Mouse (Mus musculus): ENCODE results near the gene 4931414P19Rik. TPM values are rescaled to one million over a fixed set of nuclear protein-coding genes. Genes with fewer than 3 reads are reported as not detected.
"Not testable (repeated sequence)": the region's sequence is repeated elsewhere in the genome, so short reads cannot be mapped to it uniquely, and the experiment has no call there.

The 4931414P19Rik gene
- polyA plus RNA-seq, 1 experiment from 2014 or later = 5.1 TPM

- no peaks in the 10 kb centered on the region for H3K27me3 ChIP-seq
- H3K36me3 ChIP-seq = no peaks in the 10 kb centered on the region
- no peak for ATAC-seq (ENCODE audit: low FRiP score, low read depth)
- H3K4me1 ChIP-seq (replicated peaks) = no peaks in the 10 kb centered on the region
- H3K9ac ChIP-seq = no peak overlapping the region
- H3K4me2 ChIP-seq = no peak overlapping the region
- H3K9me3 ChIP-seq = no peaks in the 10 kb centered on the region
- 92% methylated on average over 6 of the region's 6 CpGs for WGBS
- no peak overlapping the region for H3K27ac ChIP-seq (replicated peaks)
- no peak overlapping the region for H3K4me3 ChIP-seq
Measured at GRCm38 (mm10) chr14:54623334-54623733, 17.5 kb upstream of the 4931414P19Rik start.

GRCm38 (mm10) chr14:54621133-54621532 is 15.3 kb upstream of the 4931414P19Rik start, which contains the start of gene Psmb11:
Gene Psmb11, plus strand, starts transcription at chr14:54621433.
- no peaks in the 10 kb centered on the region for H3K36me3 ChIP-seq
- no peak within 1 kb of the TSS for H3K9ac ChIP-seq
- no peak for ATAC-seq (ENCODE audit: low FRiP score, low read depth)
- peaks cover 11% of the 10 kb centered on the region for H3K4me1 ChIP-seq (replicated peaks)
- no peak within 1 kb of the TSS for H3K4me2 ChIP-seq
- no peak within 1 kb of the TSS for H3K4me3 ChIP-seq
- no peaks in the 10 kb centered on the region for H3K9me3 ChIP-seq
- H3K27me3 ChIP-seq = no peaks in the 10 kb centered on the region
- WGBS = 95% methylated on average over 1 of the region's 1 CpGs
- no peak within 1 kb of the TSS for H3K27ac ChIP-seq (replicated peaks)

- Histone ChIP-seq H3K36me3 (peaks cover 18% of the 10 kb centered on the region), H3K9me3 (no peaks in the 10 kb centered on the region), H3K4me2 (peak within 1 kb of the TSS; percentile 60), H3K9ac (peak within 1 kb of the TSS; percentile 87), H3K4me3 (peak within 1 kb of the TSS; percentile 79), H3K4me1 (replicated peaks) (peaks cover 21% of the 10 kb centered on the region), H3K27ac (replicated peaks) (peak within 1 kb of the TSS; percentile 84), H3K27me3 (no peaks in the 10 kb centered on the region)
- ATAC-seq (ENCODE audit: low FRiP score, low read depth) = peak; percentile 88
- WGBS = under 1% methylated on average over 25 of the region's 25 CpGs
Measured at GRCm38 (mm10) chr14:54617897-54618365, 12.1 kb upstream of the 4931414P19Rik start, which contains the start of gene Psmb5. Gene Psmb5, minus strand, starts transcription at chr14:54618022.

GRCm38 (mm10) chr14:54617152-54617896 is 11.5 kb upstream of the 4931414P19Rik start:
- Histone ChIP-seq H3K9me3 (no peaks in the 10 kb centered on the region), H3K27ac (replicated peaks) (peak overlapping the region; percentile 84), H3K9ac (peak overlapping the region; percentile 87), H3K36me3 (peaks cover 19% of the 10 kb centered on the region), H3K4me2 (peak overlapping the region; percentile 60), H3K27me3 (no peaks in the 10 kb centered on the region), H3K4me1 (replicated peaks) (peaks cover 21% of the 10 kb centered on the region), H3K4me3 (peak overlapping the region; percentile 79)
- peak; percentile 68 for ATAC-seq (ENCODE audit: low FRiP score, low read depth)
- WGBS = 2% methylated on average over 36 of the region's 38 CpGs

GRCm38 (mm10) chr14:54616226-54616825 is 10.5 kb upstream of the 4931414P19Rik start:
- no peak overlapping the region for H3K4me3 ChIP-seq
- peaks cover 21% of the 10 kb centered on the region for H3K4me1 ChIP-seq (replicated peaks)
- peaks cover 24% of the 10 kb centered on the region for H3K36me3 ChIP-seq
- WGBS = 91% methylated on average over 16 of the region's 16 CpGs
- H3K9ac ChIP-seq = no peak overlapping the region
- H3K9me3 ChIP-seq = no peaks in the 10 kb centered on the region
- H3K4me2 ChIP-seq = peak overlapping the region; percentile 60
- no peak for ATAC-seq (ENCODE audit: low FRiP score, low read depth)
- H3K27me3 ChIP-seq = no peaks in the 10 kb centered on the region
- H3K27ac ChIP-seq (replicated peaks) = no peak overlapping the region

GRCm38 (mm10) chr14:54614130-54614529 is 8.3 kb upstream of the 4931414P19Rik start:
- H3K4me2 ChIP-seq; H3K4me3 ChIP-seq; H3K9me3 ChIP-seq; ATAC-seq (ENCODE audit: low FRiP score, low read depth); H3K27me3 ChIP-seq; H3K9ac ChIP-seq; H3K27ac ChIP-seq (replicated peaks): not testable (repeated sequence)
- 93% methylated on average over 16 of the region's 16 CpGs for WGBS
- Histone ChIP-seq H3K36me3 (peaks cover 24% of the 10 kb centered on the region), H3K4me1 (replicated peaks) (peaks cover 21% of the 10 kb centered on the region)

- ATAC-seq (ENCODE audit: low FRiP score, low read depth) = no peak
- Histone ChIP-seq H3K27ac (replicated peaks) (no peak overlapping the region), H3K4me3 (no peak overlapping the region), H3K27me3 (no peaks in the 10 kb centered on the region), H3K9me3 (no peaks in the 10 kb centered on the region), H3K36me3 (peaks cover 21% of the 10 kb centered on the region), H3K4me2 (no peak overlapping the region), H3K4me1 (replicated peaks) (peaks cover 9% of the 10 kb centered on the region), H3K9ac (no peak overlapping the region)
- 82% methylated on average over 6 of the region's 6 CpGs for WGBS
Measured at GRCm38 (mm10) chr14:54610648-54611047, 4.9 kb upstream of the 4931414P19Rik start.

- WGBS = 75% methylated on average over 4 of the region's 4 CpGs
- no peaks in the 10 kb centered on the region for H3K9me3 ChIP-seq
Measured at GRCm38 (mm10) chr14:54609962-54610361, 4.2 kb upstream of the 4931414P19Rik start.

GRCm38 (mm10) chr14:54609245-54609644 is 3.5 kb upstream of the 4931414P19Rik start:
- Histone ChIP-seq H3K4me3 (no peak overlapping the region), H3K9me3 (no peaks in the 10 kb centered on the region), H3K4me1 (replicated peaks) (peaks cover 15% of the 10 kb centered on the region), H3K36me3 (peaks cover 13% of the 10 kb centered on the region), H3K9ac (no peak overlapping the region), H3K4me2 (no peak overlapping the region), H3K27me3 (no peaks in the 10 kb centered on the region), H3K27ac (replicated peaks) (no peak overlapping the region)
- WGBS = 75% methylated on average over 4 of the region's 4 CpGs
- ATAC-seq (ENCODE audit: low FRiP score, low read depth) = no peak

More at GRCm38 (mm10) chr14:54609962-54610361, 4.2 kb upstream of the 4931414P19Rik start:
- H3K4me1 ChIP-seq (replicated peaks) = peaks cover 8% of the 10 kb centered on the region; the same call in 1 of the 2 replicates
- H3K4me2 ChIP-seq = no peak overlapping the region
- peaks cover 20% of the 10 kb centered on the region for H3K36me3 ChIP-seq
- no peak overlapping the region for H3K27ac ChIP-seq (replicated peaks)
- no peak for ATAC-seq (ENCODE audit: low FRiP score, low read depth)
- no peaks in the 10 kb centered on the region for H3K27me3 ChIP-seq
- H3K9ac ChIP-seq = no peak overlapping the region
- no peak overlapping the region for H3K4me3 ChIP-seq

- Histone ChIP-seq H3K4me2 (no peak overlapping the region), H3K27ac (replicated peaks) (no peak overlapping the region), H3K4me3 (no peak overlapping the region), H3K9ac (no peak overlapping the region), H3K9me3 (no peaks in the 10 kb centered on the region), H3K4me1 (replicated peaks) (peaks cover 23% of the 10 kb centered on the region), H3K36me3 (0 out of 2 replicates have a peak, but pooled peaks cover 5% of the 10 kb centered on the region), H3K27me3 (no peaks in the 10 kb centered on the region)
- ATAC-seq (ENCODE audit: low FRiP score, low read depth) = no peak
- 35% methylated on average over 8 of the region's 8 CpGs for WGBS
Measured at GRCm38 (mm10) chr14:54607226-54607625, 1.4 kb upstream of the 4931414P19Rik start.

- WGBS = 77% methylated on average over 8 of the region's 8 CpGs
- Histone ChIP-seq H3K27ac (replicated peaks) (peak overlapping the region; percentile 97), H3K27me3 (no peaks in the 10 kb centered on the region), H3K4me3 (peak overlapping the region; percentile 63), H3K36me3 (no peaks in the 10 kb centered on the region), H3K9ac (no peak overlapping the region), H3K4me2 (peak overlapping the region; percentile 64), H3K4me1 (replicated peaks) (peaks cover 26% of the 10 kb centered on the region), H3K9me3 (no peaks in the 10 kb centered on the region)
- no peak for ATAC-seq (ENCODE audit: low FRiP score, low read depth)
Measured at GRCm38 (mm10) chr14:54603686-54604085, 2.1 kb downstream of the 4931414P19Rik start.

- Histone ChIP-seq H3K4me2 (peak overlapping the region; percentile 64), H3K4me3 (peak overlapping the region; percentile 63)
- under 1% methylated on average over 46 of the region's 46 CpGs for WGBS
Measured at GRCm38 (mm10) chr14:54603038-54603654, 2.6 kb downstream of the 4931414P19Rik start.

More at GRCm38 (mm10) chr14:54603038-54603654, 2.6 kb downstream of the 4931414P19Rik start:
- H3K27ac ChIP-seq (replicated peaks) = peak overlapping the region; percentile 97
- H3K4me1 ChIP-seq (replicated peaks) = peaks cover 26% of the 10 kb centered on the region
- peak; percentile 99 for ATAC-seq (ENCODE audit: low FRiP score, low read depth)
- peak overlapping the region; percentile 73 for H3K9ac ChIP-seq
- H3K27me3 ChIP-seq = no peaks in the 10 kb centered on the region
- no peaks in the 10 kb centered on the region for H3K9me3 ChIP-seq
- no peaks in the 10 kb centered on the region for H3K36me3 ChIP-seq

All from hindbrain, embryonic 15.5 days (tissue).